Mouse (Mus musculus) liver, embryonic 14.5 days (tissue): ENCODE results near the gene Aurkaip1. TPM values are rescaled to one million over a fixed set of nuclear protein-coding genes. Genes with fewer than 3 reads are reported as not detected.

ENCODE experiments used
- ATAC-seq: fragments of 200-750 bp; cut with Nextera tagmentation; 2 replicates; pipeline ENCODE4 v1.8.0; 2017; ENCODE audit warnings: moderate number of reproducible peaks, mild to moderate bottlenecking, moderate library complexity; ENCODE audit not compliant: insufficient read depth
- DNase-seq, 3 experiments: peaks; one replicate each; pipeline ENCODE4 v3.0.0-alpha.2; 2012 to 2013; ENCODE audit warnings: low read depth in 3 of 3, low spot score in 3 of 3
- H3K27ac ChIP-seq: fragments of 300-500 bp; sonication (generic); 2 replicates; pipeline ENCODE4 v1.5.1; 2014; ENCODE audit warnings: moderate library complexity, mild to moderate bottlenecking, control low read depth, inconsistent platforms
- H3K27me3 ChIP-seq: fragments of 300-500 bp; sonication (generic); 2 replicates; pipeline ENCODE4 v1.6.1; 2014; ENCODE audit warnings: mild to moderate bottlenecking, low read length, moderate library complexity; ENCODE audit not compliant: control insufficient read depth, insufficient read depth
- H3K36me3 ChIP-seq: fragments of 300-500 bp; sonication (generic); replicated peaks from 2 replicates; pipeline ENCODE4 v1.6.1; 2014; ENCODE audit warnings: low read depth; ENCODE audit not compliant: control insufficient read depth, insufficient read depth
- H3K4me1 ChIP-seq, 2 experiments: fragments of 200-500 bp in 1 of 2; fragments of 300-500 bp in 1 of 2; sonication (generic) in 1 of 2; replicated peaks; 2 replicates each; pipeline ENCODE4 v1.6.1; 2012 to 2014; ENCODE audit warnings: antibody characterized with exemption in 1 of 2, inconsistent platforms in 1 of 2, low read length in 1 of 2; ENCODE audit not compliant: control insufficient read depth in 2 of 2, insufficient read depth in 2 of 2
- H3K4me2 ChIP-seq: fragments of 300-500 bp; sonication (generic); 2 replicates; pipeline ENCODE4 v1.6.1; 2014; ENCODE audit warnings: low read depth, mild to moderate bottlenecking, control low read depth, moderate library complexity
- H3K4me3 ChIP-seq, 2 experiments: fragments of 200-500 bp in 1 of 2; fragments of 300-500 bp in 1 of 2; sonication (generic) in 1 of 2; 2 replicates each; pipeline ENCODE4 v1.5.1; 2012 to 2014; ENCODE audit warnings: low read depth in 2 of 2, low read length in 2 of 2, mild to moderate bottlenecking in 2 of 2, control low read depth in 1 of 2, inconsistent platforms in 1 of 2, moderate library complexity in 1 of 2; ENCODE audit not compliant: insufficient read depth in 1 of 2
- H3K9ac ChIP-seq: fragments of 300-500 bp; sonication (generic); replicated peaks from 2 replicates; pipeline ENCODE4 v1.6.1; 2014; ENCODE audit warnings: mild to moderate bottlenecking, control low read depth, moderate library complexity
- H3K9me3 ChIP-seq: fragments of 300-500 bp; sonication (generic); 2 replicates; pipeline ENCODE4 v1.6.1; 2016; ENCODE audit warnings: low read length, mixed read lengths; ENCODE audit not compliant: control insufficient read depth
- CTCF ChIP-seq: IDR thresholded peaks from 2 replicates; pipeline ENCODE4 v1.5.1; 2016; ENCODE audit warnings: antibody characterized with exemption, low read depth, control low read depth
- EP300 ChIP-seq: IDR thresholded peaks from 2 replicates; pipeline ENCODE4 v1.6.1; 2016; ENCODE audit warnings: antibody characterized with exemption, low read depth
- WGBS: fragments of 180-500 bp; shearing (Covaris S2); extraction: QIAGEN DNeasy Blood & Tissue Kit; methylation state at CpG from one replicate; pipeline ENCODE4 v1.1.7; 2014; ENCODE audit not compliant: insufficient replicate concordance; 5-methylcytosine and 5-hydroxymethylcytosine counted together
- polyA plus RNA-seq, 2 experiments: library from polyadenylated mRNA; depleted of rRNA in 1 of 2; stranded (reverse) in 1 of 2; unstranded in 1 of 2; fragments of >200 nt; fragmentation: Nextera tagmentation in 1 of 2; extraction: Ambion mirVana in 1 of 2; gene quantifications; 2 replicates each; pipeline versions ENCODE4 v1.2.1 to v1.2.3; 2012 to 2014

Aurkaip1 gene
- polyA plus RNA-seq, 2 experiments, result 77.0 to 120 TPM

GRCm38 (mm10) chr4:155846871-155847578 lies 16.0 kb downstream of the Aurkaip1 start, which contains the start of gene Dvl1:
TSS of gene Dvl1 (plus strand) at chr4:155847402.
- H3K27me3 ChIP-seq, result peaks cover 6% of the 10 kb centered on the region
- TF ChIP-seq EP300 (no peak), CTCF (peak; percentile 45)
- DNase-seq (peak; percentile 66 to 75 (median 72)), ATAC-seq (peak; percentile 92)
- H3K9me3 ChIP-seq, result no peaks in the 10 kb centered on the region
- H3K27ac ChIP-seq, result no peak within 1 kb of the TSS
- WGBS, result 5% methylated on average over 60 of the region's 65 CpGs
- peak within 1 kb of the TSS; percentile 75 for H3K9ac ChIP-seq
- no peaks in the 10 kb centered on the region for H3K36me3 ChIP-seq
- peaks cover 11 to 12% of the 10 kb centered on the region in 2 experiments; a peak in 3 of 4 replicates for H3K4me1 ChIP-seq
- peak within 1 kb of the TSS; percentile 99 for H3K4me2 ChIP-seq
- H3K4me3 ChIP-seq, result peak within 1 kb of the TSS; percentile 67 to 94

GRCm38 (mm10) chr4:155847591-155848352 lies 16.7 kb downstream of the Aurkaip1 start:
- Histone ChIP-seq H3K27ac (no peak overlapping the region), H3K36me3 (no peaks in the 10 kb centered on the region), H3K9me3 (no peaks in the 10 kb centered on the region), H3K27me3 (peaks cover 1% of the 10 kb centered on the region), H3K4me3 (peak overlapping the region; percentile 62 to 94), H3K4me2 (peak overlapping the region; percentile 99), H3K9ac (peak overlapping the region; percentile 75), H3K4me1 (peaks cover 11 to 12% of the 10 kb centered on the region in 2 experiments; a peak in 3 of 4 replicates)
- ATAC-seq (peak; percentile 71), DNase-seq (no peak)
- WGBS, result 1% methylated on average over 57 of the region's 69 CpGs
- TF ChIP-seq CTCF (no peak; the same call in 1 of the 2 replicates), EP300 (no peak)

GRCm38 (mm10) chr4:155848434-155849095 lies 17.5 kb downstream of the Aurkaip1 start:
- WGBS, result 58% methylated on average over 7 of the region's 7 CpGs
- H3K27ac ChIP-seq, result no peak overlapping the region
- H3K27me3 ChIP-seq, result no peaks in the 10 kb centered on the region
- TF ChIP-seq EP300 (no peak), CTCF (no peak)
- no peaks in the 10 kb centered on the region for H3K9me3 ChIP-seq
- ATAC-seq (no peak), DNase-seq (no peak)
- H3K4me1 ChIP-seq, result peaks cover 11 to 12% of the 10 kb centered on the region in 2 experiments; a peak in 3 of 4 replicates
- H3K4me2 ChIP-seq, result peak overlapping the region; percentile 99
- H3K4me3 ChIP-seq, result peak overlapping the region; percentile 62 to 94
- no peaks in the 10 kb centered on the region for H3K36me3 ChIP-seq
- H3K9ac ChIP-seq, result peak overlapping the region; percentile 75

GRCm38 (mm10) chr4:155849391-155849790 lies 18.3 kb downstream of the Aurkaip1 start:
- no peak overlapping the region for H3K4me3 ChIP-seq

More at GRCm38 (mm10) chr4:155849391-155849790, 18.3 kb downstream of the Aurkaip1 start:
- no peak overlapping the region for H3K9ac ChIP-seq
- H3K4me1 ChIP-seq, result peaks cover 11 to 12% of the 10 kb centered on the region in 2 experiments; a peak in 3 of 4 replicates
- H3K9me3 ChIP-seq, result no peaks in the 10 kb centered on the region
- WGBS, result 76% methylated on average over 2 of the region's 2 CpGs
- peak overlapping the region; percentile 99; the same call in 1 of the 2 replicates for H3K4me2 ChIP-seq
- no peaks in the 10 kb centered on the region for H3K27me3 ChIP-seq
- H3K27ac ChIP-seq, result no peak overlapping the region
- ATAC-seq, result no peak
- DNase-seq, result no peak
- no peak for TF ChIP-seq EP300
- TF ChIP-seq CTCF, result no peak
- no peaks in the 10 kb centered on the region for H3K36me3 ChIP-seq
